Mouse (Mus musculus) urinary bladder, adult 2 months (tissue): ENCODE results near the gene Gm32802. TPM values are rescaled to one million over a fixed set of nuclear protein-coding genes. Genes with fewer than 3 reads are reported as not detected.
"Not testable (repeated sequence)": the region's sequence is repeated elsewhere in the genome, so short reads cannot be mapped to it uniquely, and the experiment has no call there.

Experiments
- DNase-seq: peaks from one replicate; pipeline ENCODE4 v3.0.0; 2022; ENCODE audit warnings: low spot score
- polyA plus RNA-seq: library from polyadenylated mRNA; depleted of rRNA; stranded (reverse); fragments of >200 nt; gene quantifications from 2 replicates; pipeline ENCODE4 v1.2.3, GENCODE M21; 2012; rRNA removed

The Gm32802 gene
- polyA plus RNA-seq: 0.03 TPM in 2 replicates

- DNase-seq: not testable (repeated sequence)
These were observed at the start of gene Gm32802 for GRCm38 (mm10) chr10:118258388-118258787. TSS of gene Gm32802 (plus strand) at chr10:118258688.

GRCm38 (mm10) chr10:118215719-118216393 is 42.6 kb upstream of the Gm32802 start:
- not testable (repeated sequence) for DNase-seq

- DNase-seq: not testable (repeated sequence)
These were observed 30.9 kb upstream of the Gm32802 start for GRCm38 (mm10) chr10:118227629-118228028.

DNA sequence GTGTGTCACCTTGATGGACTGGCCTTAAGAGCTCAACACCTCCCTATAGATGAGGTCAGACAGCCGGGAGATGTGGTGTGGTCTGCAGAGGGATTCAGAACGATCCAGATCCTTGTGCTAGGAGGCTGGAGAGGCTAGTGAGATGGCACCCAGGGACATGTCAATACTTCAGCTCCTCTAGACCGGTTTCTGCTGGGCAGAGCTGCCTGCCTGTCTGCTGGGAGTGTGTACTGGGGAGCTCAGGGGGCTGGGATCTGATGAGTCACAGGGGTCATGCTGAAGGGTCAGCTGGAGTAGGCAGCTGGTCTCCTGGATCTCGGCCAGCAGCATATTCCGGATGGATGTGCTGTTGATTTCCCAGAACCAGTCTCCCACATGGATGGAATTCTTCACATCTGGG is 25.9 kb upstream of the Gm32802 start:
- not testable (repeated sequence) for DNase-seq

DNA sequence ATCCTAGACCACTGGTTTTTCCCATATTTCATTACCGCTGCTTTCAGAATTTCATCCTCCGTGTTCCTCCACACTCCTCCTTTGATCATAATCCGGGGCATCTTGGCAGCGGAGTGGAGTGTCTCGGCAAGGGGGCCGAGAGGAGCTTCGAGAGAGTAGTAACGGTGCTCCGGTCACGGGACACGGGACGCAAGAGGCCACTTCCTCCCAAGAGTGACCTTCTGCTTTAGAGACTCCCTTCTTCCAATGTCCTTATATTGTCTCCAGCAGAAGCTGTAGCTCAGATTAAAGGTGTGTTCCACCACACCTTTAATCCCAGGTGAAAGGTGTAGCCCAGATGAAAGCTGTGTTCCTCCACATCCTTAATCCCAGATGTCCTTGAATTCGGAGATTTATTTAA is 17.8 kb upstream of the Gm32802 start, which contains the start of gene Gm32717:
TSS of gene Gm32717 (minus strand) at position 101 of the 400 bp plus-strand sequence.
- DNase-seq: not testable (repeated sequence)

DNA sequence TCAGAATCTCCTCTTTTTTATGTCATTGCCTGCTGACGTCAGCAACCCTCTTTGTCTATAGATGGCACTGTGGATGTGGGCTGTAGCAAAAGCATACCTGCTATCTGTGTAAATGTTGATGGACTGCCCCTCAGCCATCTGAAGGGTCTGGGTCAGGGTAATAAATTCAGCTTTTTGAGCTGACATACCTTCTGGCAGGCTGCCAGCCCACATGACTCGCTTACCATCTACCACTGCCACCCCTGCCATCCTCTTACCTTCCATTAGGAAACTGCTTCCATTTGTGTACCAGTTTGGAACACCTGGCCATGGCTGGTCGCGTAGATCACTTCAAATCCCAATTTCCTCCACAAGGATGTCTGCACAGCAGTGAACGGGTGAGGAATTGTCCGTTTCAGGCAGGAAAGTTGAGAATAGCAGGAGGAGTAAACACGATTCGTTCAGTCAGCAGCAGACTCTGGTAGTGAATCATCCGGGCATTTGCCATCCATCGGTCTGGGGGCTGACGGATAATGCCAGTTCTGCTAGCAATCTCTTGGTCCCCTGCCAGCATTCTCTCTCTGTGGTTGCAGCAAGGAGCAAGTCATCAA is 9.4 kb upstream of the Gm32802 start:
- DNase-seq: not testable (repeated sequence)

DNA sequence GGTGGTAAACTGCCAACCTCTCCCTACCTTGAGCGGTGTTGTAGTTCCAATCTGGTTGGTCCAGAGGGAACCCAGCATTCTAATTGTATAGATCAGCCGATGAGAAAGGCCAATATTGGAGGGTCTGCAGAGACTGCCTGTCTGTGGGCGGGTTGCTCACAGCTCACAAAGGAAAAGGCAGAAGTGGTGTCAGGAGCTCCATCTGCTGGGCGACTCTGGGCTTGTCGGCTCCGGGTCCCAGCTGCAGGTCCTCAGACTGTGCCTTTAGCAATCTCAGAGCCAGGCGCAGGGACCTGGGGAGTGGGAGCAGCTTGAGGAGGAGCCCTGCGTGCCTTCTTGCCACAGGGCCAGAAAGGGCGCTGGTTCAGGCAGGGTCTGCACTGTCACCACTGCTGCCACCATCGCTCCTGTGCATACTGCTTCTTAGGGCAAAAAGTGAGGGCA is 7.6 kb upstream of the Gm32802 start:
- no peak for DNase-seq

DNA sequence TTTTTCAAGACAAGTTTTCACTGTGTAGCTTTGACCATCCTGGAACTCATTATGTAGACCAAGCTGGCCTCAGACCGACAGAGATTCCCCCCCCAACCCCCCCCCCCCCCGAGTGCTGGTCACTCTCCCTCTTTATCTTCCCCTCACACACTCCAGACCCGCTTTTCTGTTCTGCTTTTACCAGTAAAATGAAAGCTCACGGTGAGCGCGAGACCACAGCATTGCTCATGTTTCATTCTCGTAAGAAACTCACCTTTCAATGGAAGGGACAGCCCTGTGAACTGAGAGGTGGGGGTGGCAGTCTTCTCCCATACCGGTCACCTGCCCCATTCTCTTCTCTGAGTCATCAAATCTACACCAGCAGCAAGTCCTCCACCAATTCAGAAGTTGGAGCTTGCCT is 10.3 kb downstream of the Gm32802 start:
- DNase-seq: not testable (repeated sequence)

DNA sequence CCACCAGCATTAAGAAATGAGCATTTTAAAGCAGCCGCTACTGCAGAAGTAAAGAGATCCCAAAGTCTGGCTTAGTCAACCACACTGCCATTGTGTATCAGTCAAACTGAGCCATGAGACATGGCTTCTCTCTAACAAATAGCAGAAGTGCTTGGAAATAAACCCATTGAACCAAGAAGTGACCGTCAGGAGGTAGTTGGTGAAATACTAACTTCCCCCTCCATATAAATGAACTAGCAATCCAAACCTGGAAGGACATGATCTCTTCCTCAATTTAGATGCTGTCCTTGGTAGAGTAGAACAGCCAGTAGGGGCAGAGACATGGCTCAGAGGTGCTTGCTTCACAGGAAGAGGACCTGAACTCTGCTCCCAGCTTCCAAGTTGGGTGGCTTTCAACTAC is 12.9 kb downstream of the Gm32802 start:
- DNase-seq: not testable (repeated sequence)

DNA sequence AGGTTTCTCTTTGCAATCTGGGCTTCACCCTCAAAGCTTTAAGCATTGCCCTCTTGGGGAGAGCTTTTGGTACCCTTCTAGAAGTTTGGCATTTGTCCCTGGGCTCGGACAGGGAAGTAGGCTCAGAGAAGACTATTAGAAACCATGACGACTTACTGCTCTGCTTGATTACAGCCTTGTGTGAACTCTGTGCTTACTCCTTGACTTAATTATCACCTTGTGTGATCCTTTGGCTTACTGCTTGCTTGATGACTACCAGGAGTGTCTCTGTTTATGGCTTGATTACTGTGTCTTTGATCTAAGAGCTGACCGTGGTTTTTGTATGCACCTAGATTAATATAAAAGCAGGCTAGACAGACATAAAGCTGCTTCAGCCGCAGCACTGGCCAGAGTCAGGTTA is 19.6 kb downstream of the Gm32802 start:
- not testable (repeated sequence) for DNase-seq

- not testable (repeated sequence) for DNase-seq
These were observed 24.1 kb downstream of the Gm32802 start for GRCm38 (mm10) chr10:118282565-118282964.

- DNase-seq: not testable (repeated sequence)
These were observed 24.5 kb downstream of the Gm32802 start for GRCm38 (mm10) chr10:118283016-118283415.

DNA sequence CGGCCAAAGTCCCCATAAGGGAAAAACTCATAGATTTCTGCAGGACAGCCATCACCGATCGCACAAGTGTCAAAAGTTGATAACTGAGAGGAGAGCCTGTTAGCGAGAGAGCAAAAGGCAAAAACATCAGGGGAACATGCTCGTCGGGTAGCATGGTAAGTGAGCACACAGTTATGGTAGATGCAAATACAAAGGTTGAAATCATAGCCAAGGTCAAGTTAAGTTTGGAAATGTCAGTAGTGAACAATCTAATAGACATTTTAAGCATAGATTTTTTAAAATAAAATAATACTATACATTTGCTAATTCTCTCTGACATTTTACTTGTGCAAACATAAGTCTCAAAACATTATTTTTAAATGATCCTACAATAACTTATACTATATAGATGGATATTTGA is 36.5 kb downstream of the Gm32802 start, which contains the start of gene Iltifb:
TSS of gene Iltifb (minus strand) at position 101 of the 400 bp plus-strand sequence.
- no peak for DNase-seq

DNA sequence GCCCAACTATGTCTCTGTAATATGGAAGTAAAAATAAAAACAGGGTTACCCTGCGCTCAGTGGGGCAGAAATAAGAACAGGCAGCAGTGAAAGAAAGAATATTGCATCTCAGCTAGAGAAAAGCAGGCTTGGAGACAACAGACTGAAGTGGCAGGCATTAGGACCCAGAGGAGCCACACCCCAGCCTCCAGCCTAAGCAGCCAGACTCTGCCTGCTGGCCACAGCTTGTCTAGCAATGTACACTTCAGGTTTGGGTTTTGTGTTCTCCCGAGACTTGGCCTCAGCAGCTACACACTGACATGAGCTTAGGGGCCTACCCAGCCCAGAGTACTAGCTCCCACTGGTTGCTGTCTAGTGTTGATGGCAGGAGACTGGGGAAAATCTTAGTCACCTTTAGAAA is 43.6 kb downstream of the Gm32802 start:
- DNase-seq: not testable (repeated sequence)

Other genes starting within 250 kb of the Gm32802 start
- gene Mdm1, start 116.9 kb upstream of the Gm32802 start, polyA plus RNA-seq: 8.7 and 10.7 TPM in 2 replicates
- gene Il22, start 53.7 kb upstream of the Gm32802 start, polyA plus RNA-seq: not detected in 2 replicates
- 0.03 TPM in 2 replicates for gene Gm32717, start 17.9 kb upstream of the Gm32802 start, polyA plus RNA-seq
- gene Iltifb, start 36.4 kb downstream of the Gm32802 start, polyA plus RNA-seq: not detected in 2 replicates
- not detected in 2 replicates for gene Gm9040, start 68.3 kb downstream of the Gm32802 start, polyA plus RNA-seq
- gene Gm9044, start 73.7 kb downstream of the Gm32802 start, polyA plus RNA-seq: not detected in 2 replicates
- 0.06 TPM in 1 of 2 replicates, not detected in the other for gene Gm9045, start 79.1 kb downstream of the Gm32802 start, polyA plus RNA-seq
- not detected in 2 replicates for gene Gm9046, start 84.6 kb downstream of the Gm32802 start, polyA plus RNA-seq
- not detected in 2 replicates for gene Gm9048, start 90.0 kb downstream of the Gm32802 start, polyA plus RNA-seq
- gene Gm9049, start 95.4 kb downstream of the Gm32802 start, polyA plus RNA-seq: 0.06 TPM in 1 of 2 replicates, not detected in the other
- gene Ifng, start 182.4 kb downstream of the Gm32802 start, polyA plus RNA-seq: 0.25 and 0.60 TPM in 2 replicates